Mouse (Mus musculus): ENCODE measurements at regions not wholly inside any gene's neighbourhood (a gene's known extent, or its start where the extent isn't known, plus 50 kb on each side); places are given as distances from the start of the nearest gene placed in this dataset.

GRCm38 (mm10) chr12:91910529-91910928 is 61.6 kb upstream of the Sel1l start:
- no peak overlapping the region for H3K4me3 ChIP-seq
- no peak for DNase-seq (ENCODE audit: low spot score in 2 of 2)
- TF ChIP-seq CTCF (conservative IDR thresholded peaks at IDR 0.05) = no peak
- no peak overlapping the region for H3K27ac ChIP-seq

Measured in layer of hippocampus, adult 2 months (tissue).